Mouse (Mus musculus): ENCODE results near the gene Asb2.

Asb2 gene

GRCm38 (mm10) chr12:103322801-103323200 is 33.0 kb downstream of the Asb2 start:
- DNase-seq (ENCODE audit: low spot score), result no peak

- no peak for DNase-seq (ENCODE audit: low spot score)
These were observed 39.8 kb downstream of the Asb2 start for GRCm38 (mm10) chr12:103315831-103316545.

- no peak for DNase-seq (ENCODE audit: low spot score)
These were observed 41.0 kb downstream of the Asb2 start for GRCm38 (mm10) chr12:103314640-103315361.

GRCm38 (mm10) chr12:103313871-103314639 is 41.7 kb downstream of the Asb2 start:
- DNase-seq (ENCODE audit: low spot score), result no peak

- no peak for DNase-seq (ENCODE audit: low spot score)
These were observed 42.5 kb downstream of the Asb2 start for GRCm38 (mm10) chr12:103313274-103313673.

- DNase-seq (ENCODE audit: low spot score), result no peak
These were observed 43.9 kb downstream of the Asb2 start for GRCm38 (mm10) chr12:103311921-103312320.

- DNase-seq (ENCODE audit: low spot score), result no peak
These were observed 45.0 kb downstream of the Asb2 start, which contains the start of gene Fam181a for GRCm38 (mm10) chr12:103310744-103311267. Gene Fam181a, plus strand, starts transcription at chr12:103310975.

- DNase-seq (ENCODE audit: low spot score), result no peak
These were observed 49.1 kb downstream of the Asb2 start for GRCm38 (mm10) chr12:103306720-103307119.

GRCm38 (mm10) chr12:103306224-103306623 is 49.6 kb downstream of the Asb2 start:
- DNase-seq (ENCODE audit: low spot score), result no peak

GRCm38 (mm10) chr12:103302960-103303359 is 52.8 kb downstream of the Asb2 start:
- no peak for DNase-seq (ENCODE audit: low spot score)

GRCm38 (mm10) chr12:103301645-103302044 is 54.2 kb downstream of the Asb2 start:
- DNase-seq (ENCODE audit: low spot score), result no peak

- no peak for DNase-seq (ENCODE audit: low spot score)
These were observed 55.3 kb downstream of the Asb2 start for GRCm38 (mm10) chr12:103300493-103300892.

- DNase-seq (ENCODE audit: low spot score), result no peak
These were observed 59.5 kb downstream of the Asb2 start for GRCm38 (mm10) chr12:103296292-103296691.

- DNase-seq (ENCODE audit: low spot score), result no peak
These were observed 63.4 kb downstream of the Asb2 start for GRCm38 (mm10) chr12:103292366-103292765.

GRCm38 (mm10) chr12:103287276-103287675 is 68.5 kb downstream of the Asb2 start:
- no peak for DNase-seq (ENCODE audit: low spot score)

GRCm38 (mm10) chr12:103283411-103283810 is 72.4 kb downstream of the Asb2 start:
- no peak for DNase-seq (ENCODE audit: low spot score)

- DNase-seq (ENCODE audit: low spot score), result no peak
These were observed 72.9 kb downstream of the Asb2 start for GRCm38 (mm10) chr12:103282936-103283335.

GRCm38 (mm10) chr12:103281912-103282311 is 73.9 kb downstream of the Asb2 start:
- DNase-seq (ENCODE audit: low spot score), result no peak

- DNase-seq (ENCODE audit: low spot score), result no peak
These were observed 74.3 kb downstream of the Asb2 start for GRCm38 (mm10) chr12:103281491-103281890.

GRCm38 (mm10) chr12:103276422-103276821 is 79.4 kb downstream of the Asb2 start:
- DNase-seq (ENCODE audit: low spot score), result no peak

GRCm38 (mm10) chr12:103273732-103274131 is 82.1 kb downstream of the Asb2 start:
- no peak for DNase-seq (ENCODE audit: low spot score)

- no peak for DNase-seq (ENCODE audit: low spot score)
These were observed 82.8 kb downstream of the Asb2 start for GRCm38 (mm10) chr12:103273051-103273450.
